Mouse (Mus musculus): ENCODE data around the gene Nhej1. TPM values are rescaled to one million over a fixed set of nuclear protein-coding genes. Genes with fewer than 3 reads are reported as not detected.

Nhej1 gene
- 7.2 and 8.9 TPM in 2 replicates for polyA plus RNA-seq (2015; fragmentation: Nextera tagmentation; extraction: Ambion mirVana)

DNA sequence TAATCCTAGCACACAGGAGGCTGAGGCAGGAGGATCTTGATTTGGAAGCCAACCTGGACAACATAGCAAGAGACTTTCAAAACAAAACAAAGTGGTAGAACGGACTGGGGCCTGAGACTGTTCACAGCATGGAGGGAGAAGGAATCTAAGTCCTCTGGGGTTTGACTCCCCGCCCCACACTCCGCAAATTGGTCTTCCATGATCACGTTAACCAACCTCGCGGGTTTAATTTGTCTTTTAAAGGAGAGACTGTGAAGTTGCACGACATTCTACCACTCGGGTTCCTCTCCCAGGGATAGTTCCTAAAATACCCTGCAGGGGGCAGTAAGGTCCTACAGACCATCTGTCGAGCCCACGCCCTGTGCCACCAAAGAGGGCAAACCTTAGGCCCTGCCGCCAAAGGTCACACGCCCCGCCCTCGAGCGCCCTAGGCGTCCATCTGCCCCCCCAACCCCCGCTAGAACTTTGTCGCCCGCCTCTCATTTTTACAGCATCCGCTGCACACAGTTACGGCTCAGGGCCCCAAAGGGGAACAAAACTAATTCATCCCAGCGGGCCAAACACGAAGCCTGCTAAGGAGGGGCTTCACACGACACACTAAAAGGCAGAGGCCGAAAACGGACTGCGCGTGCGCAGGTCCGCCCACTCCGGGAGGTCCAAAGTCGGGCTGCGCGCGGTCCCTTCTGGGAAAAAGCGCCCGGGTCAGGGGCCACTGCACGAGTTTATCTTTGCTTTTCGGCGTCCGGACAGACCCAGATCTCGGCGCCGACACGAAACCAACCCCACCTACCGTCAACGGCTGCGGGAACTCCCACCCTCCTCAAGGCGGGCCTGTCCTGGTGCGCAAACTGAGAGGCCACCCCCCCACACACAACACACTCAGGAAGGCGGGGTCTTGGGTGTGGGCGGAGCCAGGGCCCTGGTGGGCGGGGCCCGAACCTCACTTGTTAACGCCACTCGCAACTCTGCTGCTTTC lies at the start of gene Nhej1:
Gene Nhej1, minus strand, starts transcription at position 855 of the 976 bp plus-strand sequence.
- 1% methylated on average over 56 of the region's 56 CpGs for WGBS
- Histone ChIP-seq H3K4me3 (peak within 1 kb of the TSS; percentile 72), H3K4me1 (replicated peaks) (peaks cover 9% of the 10 kb centered on the region), H3K9ac (peak within 1 kb of the TSS; percentile 71), H3K9me3 (replicated peaks) (no peaks in the 10 kb centered on the region), H3K36me3 (no peaks in the 10 kb centered on the region), H3K27me3 (no peaks in the 10 kb centered on the region), H3K27ac (peak within 1 kb of the TSS; percentile 98), H3K4me2 (peak within 1 kb of the TSS; percentile 73)
- peak; percentile 97 for ATAC-seq (replicated peaks; ENCODE audit: insufficient number of reproducible peaks, insufficient read depth, low FRiP score, low read depth)

DNA sequence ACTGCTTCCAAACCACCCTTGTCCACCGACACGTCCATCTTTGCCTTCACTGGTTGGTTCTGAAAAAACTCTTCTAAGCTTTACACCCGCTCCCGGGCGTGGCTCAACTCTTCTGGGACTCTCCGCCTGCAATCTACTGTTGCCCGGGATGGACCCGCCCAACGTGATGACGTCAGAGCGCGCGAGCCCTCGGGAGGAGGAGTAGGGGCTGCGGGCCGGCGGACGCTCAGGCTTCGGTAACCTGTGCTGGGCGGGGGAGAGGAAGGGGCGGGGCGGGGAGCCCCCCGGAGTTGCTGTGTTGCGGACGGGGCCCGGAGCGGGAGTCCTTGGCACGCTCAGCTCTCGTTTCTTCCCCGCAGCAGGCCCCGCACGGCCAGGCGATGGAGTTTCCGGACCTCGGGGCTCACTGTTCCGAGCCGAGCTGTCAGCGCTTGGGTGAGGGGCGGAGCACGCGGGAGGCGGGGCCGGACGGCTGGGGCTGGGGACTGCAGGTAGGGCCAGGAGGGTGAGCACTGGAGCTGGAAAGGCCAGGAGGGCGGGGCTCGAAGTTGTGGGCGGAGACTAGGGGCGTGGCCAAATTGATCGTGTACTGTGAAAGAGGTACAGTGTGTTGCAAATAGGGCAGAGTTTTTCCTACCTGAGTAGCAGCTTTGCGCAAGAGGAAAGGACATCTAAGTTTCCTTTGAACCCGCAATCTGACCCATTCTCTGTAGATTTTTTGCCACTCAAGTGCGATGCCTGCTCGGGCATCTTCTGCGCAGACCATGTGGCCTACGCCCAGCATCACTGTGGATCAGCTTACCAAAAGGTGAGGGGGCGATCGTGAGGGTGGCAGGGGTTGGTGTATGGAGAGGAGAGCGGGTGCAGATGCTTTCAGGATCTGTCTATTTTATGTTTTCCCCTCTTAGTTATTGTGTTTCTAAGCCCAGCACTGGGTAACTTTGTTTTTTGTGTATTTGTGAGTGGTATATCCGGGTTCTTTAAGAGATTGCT lies 43.8 kb upstream of the Nhej1 start, which contains the start of gene Zfand2b:
Gene Zfand2b, plus strand, starts transcription at position 175 of the 993 bp plus-strand sequence.
- peak within 1 kb of the TSS; percentile 94 for H3K27ac ChIP-seq
- no peaks in the 10 kb centered on the region for H3K9me3 ChIP-seq (replicated peaks)
- peak within 1 kb of the TSS; percentile 97 for H3K4me3 ChIP-seq
- H3K27me3 ChIP-seq = no peaks in the 10 kb centered on the region
- peaks cover 34% of the 10 kb centered on the region for H3K36me3 ChIP-seq
- peaks cover 9% of the 10 kb centered on the region for H3K4me1 ChIP-seq (replicated peaks)
- H3K9ac ChIP-seq = peak within 1 kb of the TSS; percentile 79
- 1% methylated on average over 58 of the region's 59 CpGs for WGBS
- ATAC-seq (replicated peaks; ENCODE audit: insufficient number of reproducible peaks, insufficient read depth, low FRiP score, low read depth) = peak; percentile 99
- peak within 1 kb of the TSS; percentile 76 for H3K4me2 ChIP-seq

DNA sequence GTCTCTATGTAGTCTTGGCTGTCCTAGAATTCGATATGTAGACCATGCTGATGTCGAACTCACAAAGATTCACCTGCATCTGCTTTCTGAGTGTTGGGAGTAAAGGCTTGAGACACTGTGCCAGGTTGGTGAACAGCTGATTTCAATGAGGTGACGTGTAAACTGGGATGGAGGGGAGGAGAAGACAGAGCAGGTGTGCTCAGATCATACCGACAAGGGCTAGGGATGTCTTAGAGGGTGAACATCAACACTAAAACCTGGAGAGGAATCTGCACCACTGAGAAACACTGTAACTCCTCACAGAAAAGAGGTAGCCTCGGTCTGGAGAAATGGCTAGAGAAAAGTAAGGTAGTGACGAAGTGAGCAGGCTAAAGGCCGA lies 43.1 kb upstream of the Nhej1 start:
- H3K27me3 ChIP-seq = no peaks in the 10 kb centered on the region
- peak overlapping the region; percentile 76 for H3K4me2 ChIP-seq
- peak overlapping the region; percentile 97 for H3K4me3 ChIP-seq
- H3K27ac ChIP-seq = peak overlapping the region; percentile 94
- peaks cover 29% of the 10 kb centered on the region for H3K36me3 ChIP-seq
- peak; percentile 12 for ATAC-seq (replicated peaks; ENCODE audit: insufficient number of reproducible peaks, insufficient read depth, low FRiP score, low read depth)
- H3K4me1 ChIP-seq (replicated peaks) = peaks cover 9% of the 10 kb centered on the region
- H3K9me3 ChIP-seq (replicated peaks) = no peaks in the 10 kb centered on the region
- 12% methylated on average over 7 of the region's 7 CpGs for WGBS
- H3K9ac ChIP-seq = peak overlapping the region; percentile 79

DNA sequence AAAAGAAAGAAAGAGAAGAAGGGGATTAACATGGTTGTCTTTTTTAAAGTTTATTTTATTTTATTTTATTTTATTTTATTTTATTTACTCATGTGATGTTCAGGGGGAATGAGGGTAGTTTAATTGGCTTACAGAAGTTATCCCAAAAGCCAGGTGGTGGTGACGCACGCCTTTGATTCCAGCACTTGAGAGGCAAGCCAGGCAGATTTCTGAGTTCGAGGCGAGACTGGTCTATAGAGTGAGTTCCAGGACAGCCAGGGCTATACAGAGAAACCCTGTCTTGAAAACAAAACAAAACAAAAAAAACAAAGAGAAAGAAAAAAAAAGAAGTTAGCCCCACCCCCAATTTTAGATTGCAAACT lies 35.2 kb upstream of the Nhej1 start:
- Histone ChIP-seq H3K27me3 (no peaks in the 10 kb centered on the region), H3K4me3 (no peak overlapping the region), H3K9ac (no peak overlapping the region), H3K9me3 (replicated peaks) (no peaks in the 10 kb centered on the region), H3K36me3 (no peaks in the 10 kb centered on the region), H3K27ac (no peak overlapping the region), H3K4me1 (replicated peaks) (no peaks in the 10 kb centered on the region), H3K4me2 (no peak overlapping the region)
- 67% methylated on average over 4 of the region's 4 CpGs for WGBS
- ATAC-seq (replicated peaks; ENCODE audit: insufficient number of reproducible peaks, insufficient read depth, low FRiP score, low read depth) = no peak

DNA sequence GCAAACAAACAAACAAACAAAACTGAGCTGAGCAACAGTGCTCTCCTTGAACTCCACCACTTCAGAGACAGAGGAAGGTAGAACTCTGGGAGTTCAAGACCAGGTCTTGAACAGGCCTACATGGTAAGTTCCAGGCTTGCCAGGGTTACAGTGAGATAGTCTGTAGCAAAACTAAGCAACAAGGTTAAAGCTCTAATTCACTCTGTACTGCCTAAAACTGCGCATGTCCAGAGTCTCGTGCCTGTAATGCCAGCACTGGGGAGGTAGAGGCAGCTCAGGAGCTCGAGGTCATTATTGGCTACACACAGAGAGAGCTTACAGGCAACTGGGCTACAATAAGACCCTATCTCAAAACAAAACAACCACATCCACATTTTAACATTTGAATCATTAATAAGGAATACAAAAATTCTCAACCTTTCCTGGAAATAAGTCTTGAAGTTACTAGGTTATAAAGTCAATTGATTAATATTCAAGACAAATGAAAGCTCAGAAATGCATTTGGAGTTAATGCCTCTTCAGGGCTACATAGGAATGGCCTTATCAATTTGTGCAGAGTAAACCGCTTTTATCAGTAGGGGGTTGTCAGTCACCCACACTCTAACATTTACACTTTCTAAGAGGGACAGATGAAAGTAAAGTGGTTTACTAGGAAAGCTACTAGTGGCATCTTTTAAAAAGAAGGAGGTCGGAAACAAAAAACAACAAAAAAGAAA lies 34.7 kb upstream of the Nhej1 start:
- H3K4me3 ChIP-seq = no peak overlapping the region
- no peak overlapping the region for H3K27ac ChIP-seq
- H3K4me1 ChIP-seq (replicated peaks) = no peaks in the 10 kb centered on the region
- H3K9me3 ChIP-seq (replicated peaks) = no peaks in the 10 kb centered on the region
- no peak overlapping the region for H3K9ac ChIP-seq
- 53% methylated on average over 5 of the region's 5 CpGs for WGBS
- no peak for ATAC-seq (replicated peaks; ENCODE audit: insufficient number of reproducible peaks, insufficient read depth, low FRiP score, low read depth)
- no peak overlapping the region for H3K4me2 ChIP-seq
- H3K36me3 ChIP-seq = no peaks in the 10 kb centered on the region
- no peaks in the 10 kb centered on the region for H3K27me3 ChIP-seq

DNA sequence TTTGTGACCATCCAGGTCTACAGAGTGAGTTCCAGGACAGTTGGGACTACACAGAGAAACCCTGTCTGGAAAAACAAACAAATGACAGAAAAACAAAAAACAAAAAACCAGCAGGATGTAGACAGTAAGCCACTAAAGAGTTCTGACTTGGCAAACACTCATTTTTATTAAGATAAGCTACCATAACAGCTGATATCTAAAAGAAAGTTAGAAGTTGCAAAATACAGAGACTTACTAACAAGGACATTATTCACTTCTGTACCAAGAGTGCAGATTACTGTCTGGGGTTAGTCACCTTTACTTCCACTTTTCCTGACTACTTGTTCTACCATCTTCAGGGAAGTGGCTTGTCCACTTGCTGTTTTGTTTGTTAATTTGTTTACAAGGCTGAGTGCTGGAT lies 34.0 kb upstream of the Nhej1 start:
- Histone ChIP-seq H3K9me3 (replicated peaks) (no peaks in the 10 kb centered on the region), H3K4me3 (no peak overlapping the region), H3K27me3 (no peaks in the 10 kb centered on the region), H3K27ac (no peak overlapping the region), H3K36me3 (no peaks in the 10 kb centered on the region), H3K4me2 (no peak overlapping the region), H3K4me1 (replicated peaks) (no peaks in the 10 kb centered on the region), H3K9ac (no peak overlapping the region)
- ATAC-seq (replicated peaks; ENCODE audit: insufficient number of reproducible peaks, insufficient read depth, low FRiP score, low read depth) = no peak

DNA sequence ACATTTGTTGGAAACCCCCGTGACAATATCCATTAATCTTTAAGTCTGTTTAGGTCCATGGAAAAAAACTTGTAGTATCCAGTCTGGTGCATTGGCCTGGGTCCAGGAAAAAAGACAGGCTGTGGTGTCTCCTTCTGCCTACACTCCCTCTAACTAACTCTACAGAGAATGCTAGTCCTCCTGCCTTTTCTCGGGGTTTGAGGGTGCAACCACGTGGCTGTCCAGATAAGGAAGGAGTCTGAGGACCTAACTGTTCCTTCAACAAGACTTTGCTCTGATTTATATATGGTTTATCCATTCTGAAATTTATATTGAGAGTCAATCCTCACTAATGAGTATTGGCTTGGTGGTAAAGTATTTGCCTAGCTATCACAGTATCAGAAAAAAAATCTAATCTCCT lies 30.8 kb upstream of the Nhej1 start:
- WGBS = 39% methylated on average over 3 of the region's 3 CpGs
- no peak overlapping the region for H3K9ac ChIP-seq
- no peaks in the 10 kb centered on the region for H3K27me3 ChIP-seq
- no peak overlapping the region for H3K27ac ChIP-seq
- no peaks in the 10 kb centered on the region for H3K4me1 ChIP-seq (replicated peaks)
- no peaks in the 10 kb centered on the region for H3K9me3 ChIP-seq (replicated peaks)
- ATAC-seq (replicated peaks; ENCODE audit: insufficient number of reproducible peaks, insufficient read depth, low FRiP score, low read depth) = no peak
- no peak overlapping the region for H3K4me2 ChIP-seq
- H3K4me3 ChIP-seq = no peak overlapping the region
- H3K36me3 ChIP-seq = no peaks in the 10 kb centered on the region

DNA sequence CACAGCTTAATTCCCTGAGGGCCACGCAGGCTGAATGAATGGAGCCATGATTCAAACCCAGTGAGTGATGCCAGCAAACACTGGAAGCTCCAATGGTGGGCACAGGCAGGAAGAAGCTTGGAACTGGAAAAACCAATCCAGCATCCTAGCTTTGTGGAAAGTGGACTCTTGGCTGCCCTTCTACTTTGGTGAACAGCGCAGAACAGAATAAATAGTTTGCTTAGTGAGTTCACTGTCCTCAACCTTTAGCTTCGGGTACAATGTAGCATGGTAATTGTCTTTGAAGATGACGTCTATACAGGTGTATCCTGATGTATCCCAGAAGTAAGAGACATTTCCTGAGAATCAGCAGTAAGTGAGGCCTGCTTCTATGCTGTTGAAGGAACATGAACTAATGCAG lies 23.7 kb upstream of the Nhej1 start:
- Histone ChIP-seq H3K4me2 (no peak overlapping the region), H3K4me1 (replicated peaks) (peaks cover 2% of the 10 kb centered on the region; the same call in 1 of the 2 replicates), H3K27me3 (no peaks in the 10 kb centered on the region), H3K27ac (no peak overlapping the region), H3K4me3 (no peak overlapping the region), H3K9ac (no peak overlapping the region), H3K9me3 (replicated peaks) (no peaks in the 10 kb centered on the region), H3K36me3 (peaks cover 40% of the 10 kb centered on the region)
- ATAC-seq (replicated peaks; ENCODE audit: insufficient number of reproducible peaks, insufficient read depth, low FRiP score, low read depth) = no peak
- WGBS = 80% methylated on average over 4 of the region's 4 CpGs

DNA sequence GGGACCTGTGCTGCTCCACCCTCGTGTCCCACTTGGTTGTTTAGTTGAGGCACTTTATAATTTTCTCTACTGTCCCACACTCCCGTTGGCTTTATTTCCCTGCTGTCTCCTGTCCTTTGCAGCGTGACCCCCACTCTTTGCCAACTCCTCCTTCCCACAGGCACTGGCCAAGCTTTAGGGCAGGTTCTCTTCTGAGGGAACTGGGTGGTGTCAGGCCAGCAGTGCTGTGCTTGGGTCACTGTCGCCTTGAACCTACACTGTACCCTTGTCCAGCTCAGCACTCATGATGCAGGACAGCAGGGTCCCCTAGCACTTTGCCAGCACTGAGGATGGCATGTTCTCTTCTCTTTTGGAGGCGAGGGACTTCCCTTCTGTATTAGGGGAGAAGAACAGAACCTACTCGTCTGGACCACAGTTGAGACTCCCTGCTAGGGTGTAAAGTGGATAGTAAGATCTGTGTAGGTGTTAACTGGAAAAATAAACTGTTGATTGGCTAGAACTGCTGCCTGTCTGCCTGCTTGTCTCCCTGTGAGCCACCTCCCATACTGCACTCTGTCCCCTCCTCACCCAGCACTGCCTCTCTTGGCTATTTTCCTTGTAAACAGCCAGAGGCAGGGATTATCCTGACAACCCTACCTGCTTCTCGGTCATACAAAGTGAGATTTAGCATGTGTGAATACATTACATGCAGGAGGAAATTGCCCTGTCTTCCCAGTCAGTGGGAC lies 22.6 kb upstream of the Nhej1 start:
- no peak overlapping the region for H3K9ac ChIP-seq

DNA sequence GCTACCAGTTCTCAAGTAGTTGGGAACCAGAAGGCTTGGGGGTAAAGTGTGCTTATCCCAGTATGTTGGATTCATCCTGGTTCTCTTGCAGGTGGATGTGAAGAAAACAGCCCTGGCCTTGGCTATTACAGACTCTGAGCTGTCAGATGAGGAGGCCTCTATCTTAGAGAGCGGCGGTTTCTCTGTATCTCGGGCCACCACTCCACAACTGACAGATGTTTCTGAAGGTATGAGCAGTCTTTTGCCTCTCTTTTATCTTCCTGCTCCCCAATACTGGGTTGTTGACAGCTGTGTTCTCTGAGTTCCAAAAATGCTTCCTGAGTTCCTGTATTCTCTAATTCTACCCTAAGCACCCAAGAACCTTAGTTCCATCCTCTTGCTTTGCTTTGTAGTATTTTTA lies 20.6 kb upstream of the Nhej1 start:
- Histone ChIP-seq H3K27ac (no peak overlapping the region), H3K36me3 (peaks cover 40% of the 10 kb centered on the region), H3K4me3 (no peak overlapping the region), H3K4me1 (replicated peaks) (peaks cover 17% of the 10 kb centered on the region), H3K27me3 (no peaks in the 10 kb centered on the region), H3K9ac (no peak overlapping the region), H3K9me3 (replicated peaks) (no peaks in the 10 kb centered on the region), H3K4me2 (no peak overlapping the region)
- 87% methylated on average over 3 of the region's 3 CpGs for WGBS
- ATAC-seq (replicated peaks; ENCODE audit: insufficient number of reproducible peaks, insufficient read depth, low FRiP score, low read depth) = no peak

More for the DNA sequence above, 22.6 kb upstream of the Nhej1 start:
- Histone ChIP-seq H3K9me3 (replicated peaks) (no peaks in the 10 kb centered on the region), H3K27ac (no peak overlapping the region), H3K36me3 (peaks cover 40% of the 10 kb centered on the region), H3K4me2 (no peak overlapping the region), H3K4me3 (no peak overlapping the region), H3K27me3 (no peaks in the 10 kb centered on the region), H3K4me1 (replicated peaks) (peaks cover 10% of the 10 kb centered on the region)
- 69% methylated on average over 7 of the region's 7 CpGs for WGBS
- no peak for ATAC-seq (replicated peaks; ENCODE audit: insufficient number of reproducible peaks, insufficient read depth, low FRiP score, low read depth)

All from heart, embryonic 15.5 days (tissue).